Mouse (Mus musculus) midbrain, embryonic 11.5 days (tissue): Measurements from ENCODE around the gene Ndufaf5. TPM values are rescaled to one million over a fixed set of nuclear protein-coding genes. Genes with fewer than 3 reads are reported as not detected.
A peak's percentile ranks its signal among the peaks of the same experiment; 100 is the strongest.
"Not testable (repeated sequence)": the region's sequence is repeated elsewhere in the genome, so short reads cannot be mapped to it uniquely, and the experiment has no call there.

Source experiments
- ATAC-seq: fragments of 200-750 bp; cut with Nextera tagmentation; 2 replicates; pipeline ENCODE4 v1.8.0; 2017; ENCODE audit warnings: moderate TSS enrichment, moderate library complexity; ENCODE audit not compliant: low FRiP score
- DNase-seq: peaks from one replicate; pipeline ENCODE4 v3.0.0; 2015; ENCODE audit warnings: low spot score; ENCODE audit errors: missing footprints
- H3K27ac ChIP-seq: fragments of 300-500 bp; sonication (generic); 2 replicates; pipeline ENCODE4 v1.5.1; 2014; ENCODE audit warnings: low read depth, low read length
- H3K27me3 ChIP-seq: fragments of 300-500 bp; sonication (generic); 2 replicates; pipeline ENCODE4 v1.6.1; 2014; ENCODE audit warnings: mild to moderate bottlenecking, low read length, moderate library complexity, mixed read lengths; ENCODE audit not compliant: control insufficient read depth, insufficient read depth
- H3K36me3 ChIP-seq: fragments of 300-500 bp; sonication (generic); 2 replicates; pipeline ENCODE4 v1.6.1; 2014; ENCODE audit warnings: mild to moderate bottlenecking, low read length, moderate library complexity, mixed read lengths; ENCODE audit not compliant: control insufficient read depth, insufficient read depth
- H3K4me1 ChIP-seq: fragments of 300-500 bp; sonication (generic); 2 replicates; pipeline ENCODE4 v1.6.1; 2014; ENCODE audit warnings: low read length; ENCODE audit not compliant: control insufficient read depth, insufficient read depth
- H3K4me2 ChIP-seq: fragments of 300-500 bp; sonication (generic); 2 replicates; pipeline ENCODE4 v1.6.1; 2014; ENCODE audit warnings: mild to moderate bottlenecking, moderate library complexity
- H3K4me3 ChIP-seq: fragments of 300-500 bp; sonication (generic); 2 replicates; pipeline ENCODE4 v1.5.1; 2014; ENCODE audit warnings: low read depth, low read length
- H3K9ac ChIP-seq: fragments of 300-500 bp; sonication (generic); 2 replicates; pipeline ENCODE4 v1.6.1; 2014; ENCODE audit warnings: low read length
- H3K9me3 ChIP-seq: fragments of 300-500 bp; sonication (generic); 2 replicates; pipeline ENCODE4 v1.6.1; 2016; ENCODE audit warnings: low read length; ENCODE audit not compliant: control insufficient read depth
- WGBS: fragments of 180-500 bp; shearing (Covaris S2); extraction: QIAGEN DNeasy Blood & Tissue Kit; methylation state at CpG from one replicate; pipeline ENCODE4 v1.1.7; 2014; 5-methylcytosine and 5-hydroxymethylcytosine counted together
- polyA plus RNA-seq: library from polyadenylated mRNA; unstranded; fragments of >200 nt; fragmentation: Nextera tagmentation; extraction: Ambion mirVana; gene quantifications from 2 replicates; pipeline ENCODE4 v1.2.1, GENCODE M21; 2014

The Ndufaf5 gene
- 32.3 and 32.4 TPM in 2 replicates for polyA plus RNA-seq

DNA sequence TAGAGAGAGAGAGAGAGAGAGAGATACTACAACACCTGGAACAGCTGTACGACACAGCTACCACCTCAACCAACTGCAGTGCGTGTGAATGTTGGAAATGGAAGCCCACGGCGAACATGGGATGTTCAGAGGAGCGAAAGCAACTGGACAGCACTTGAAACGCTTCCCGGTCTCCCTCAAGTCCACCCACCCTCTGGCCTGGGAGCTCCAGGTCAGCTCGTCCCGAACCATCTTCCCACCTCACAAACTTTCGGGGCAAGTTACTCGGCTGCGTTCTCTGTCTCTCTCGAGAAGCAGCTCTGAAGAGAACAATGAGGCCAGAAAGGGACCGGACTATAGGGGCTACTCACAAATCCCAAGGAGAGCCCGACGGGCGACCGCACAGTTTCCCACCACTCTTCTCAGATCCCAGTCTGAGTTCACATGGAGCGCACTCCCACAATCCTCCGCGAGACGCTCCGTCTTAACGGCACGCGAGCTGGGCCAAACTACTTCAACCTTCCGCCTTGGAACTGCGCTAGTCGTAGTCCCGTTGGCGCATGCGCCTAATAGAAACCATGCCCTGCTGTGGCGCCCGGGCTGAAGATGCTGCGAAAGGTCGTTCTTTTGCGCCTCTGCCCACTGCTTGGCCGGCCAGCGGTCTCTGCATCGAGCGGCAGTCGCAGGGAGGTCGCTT, at the start of gene Ndufaf5, which contains the start of gene Esf1:
TSS of gene Ndufaf5 (plus strand) at position 523 of the 676 bp plus-strand sequence.
TSS of gene Esf1 (minus strand) at position 438 of the 676 bp plus-strand sequence.
- DNase-seq (peak; percentile 99), ATAC-seq (peak; percentile 99)
- 0 out of 2 replicates have a peak, but pooled peaks cover 1% of the 10 kb centered on the region for H3K36me3 ChIP-seq
- no peaks in the 10 kb centered on the region for H3K9me3 ChIP-seq
- H3K27me3 ChIP-seq, result no peaks in the 10 kb centered on the region
- H3K27ac ChIP-seq, result no peak within 1 kb of the TSS
- peak within 1 kb of the TSS; percentile 79 for H3K4me3 ChIP-seq
- 0% methylated on average over 43 of the region's 43 CpGs for WGBS
- H3K4me2 ChIP-seq, result peak within 1 kb of the TSS; percentile 82
- peak within 1 kb of the TSS; percentile 73 for H3K9ac ChIP-seq
- peaks cover 9% of the 10 kb centered on the region for H3K4me1 ChIP-seq

DNA sequence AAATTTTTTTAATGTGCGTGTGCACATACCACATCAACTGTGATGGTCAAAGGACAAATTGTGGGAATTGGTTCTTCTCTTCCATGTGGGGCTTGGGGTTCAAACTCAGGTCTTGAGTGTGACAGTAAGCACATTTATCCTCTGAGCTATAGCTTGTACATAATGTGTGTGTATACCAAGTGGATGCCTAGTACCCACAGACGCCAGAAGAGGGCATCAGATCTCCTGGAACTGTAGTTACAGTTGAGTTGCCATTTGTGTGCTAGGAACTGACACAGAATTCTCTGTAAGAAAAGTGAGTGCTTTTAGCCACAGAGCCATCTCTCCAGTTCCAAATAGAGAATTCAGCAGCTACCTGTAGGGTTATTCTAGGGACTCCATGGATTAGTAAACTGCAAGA, 44.9 kb upstream of the Ndufaf5 start:
- H3K9ac ChIP-seq, result no peak overlapping the region
- no peaks in the 10 kb centered on the region for H3K4me1 ChIP-seq
- H3K27me3 ChIP-seq, result no peaks in the 10 kb centered on the region
- 86% methylated on average over 2 of the region's 2 CpGs for WGBS
- no peak for ATAC-seq
- DNase-seq, result no peak
- H3K9me3 ChIP-seq, result no peaks in the 10 kb centered on the region
- H3K36me3 ChIP-seq, result peaks cover 21% of the 10 kb centered on the region
- H3K4me2 ChIP-seq, result no peak overlapping the region
- H3K27ac ChIP-seq, result no peak overlapping the region
- H3K4me3 ChIP-seq, result no peak overlapping the region

DNA sequence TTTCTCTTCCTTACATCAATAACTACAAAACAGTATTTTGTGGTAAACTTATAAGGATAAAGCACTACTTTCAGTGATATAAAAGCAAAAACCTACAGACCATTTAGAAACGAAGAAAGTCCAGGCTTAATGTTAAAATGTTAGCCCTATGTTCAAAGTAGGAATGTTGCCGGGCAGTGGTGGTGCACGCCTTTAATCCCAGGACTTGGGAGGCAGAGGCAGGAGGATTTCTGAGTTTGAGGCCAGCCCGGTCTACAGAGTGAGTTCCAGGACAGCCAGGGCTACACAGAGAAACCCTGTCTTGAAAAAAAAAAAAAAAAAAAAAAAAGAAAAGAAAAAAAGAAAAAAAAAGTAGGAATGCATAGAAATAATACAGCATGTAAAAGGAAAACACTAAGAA, 18.7 kb upstream of the Ndufaf5 start, which contains the start of gene Gm17374:
TSS of gene Gm17374 (plus strand) at position 301 of the 400 bp plus-strand sequence.
- not testable (repeated sequence) for ATAC-seq, H3K27me3 ChIP-seq, DNase-seq, H3K27ac ChIP-seq, H3K9ac ChIP-seq, H3K9me3 ChIP-seq, H3K4me2 ChIP-seq, H3K4me1 ChIP-seq, H3K36me3 ChIP-seq, H3K4me3 ChIP-seq
- 93% methylated on average over 4 of the region's 4 CpGs for WGBS

DNA sequence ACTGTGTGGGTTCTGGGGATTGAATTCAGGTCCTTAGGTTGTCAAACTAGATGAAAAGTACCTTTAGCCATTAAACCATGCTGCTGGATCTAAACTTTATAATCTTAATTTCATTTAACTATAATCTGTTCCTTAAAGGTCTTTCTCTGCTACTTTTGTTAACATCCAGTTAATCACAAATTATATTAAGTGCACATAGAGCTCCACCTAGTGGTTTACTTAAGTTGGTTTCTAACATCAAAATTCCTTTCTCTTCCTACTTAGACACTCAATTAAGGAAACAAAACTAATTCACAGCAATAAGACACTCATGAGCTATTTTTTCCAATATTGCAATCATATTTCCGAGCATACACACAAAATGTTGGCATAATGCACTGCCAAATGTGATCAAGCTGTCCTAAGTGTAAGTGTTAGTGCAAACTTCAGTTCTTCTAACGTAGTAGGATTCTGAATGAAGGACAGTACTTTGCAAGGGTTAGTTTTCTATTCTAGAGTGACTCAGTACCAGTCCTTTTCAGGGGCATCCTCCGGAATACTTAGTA, 11.2 kb upstream of the Ndufaf5 start:
- no peak overlapping the region for H3K4me3 ChIP-seq
- no peak overlapping the region for H3K4me2 ChIP-seq
- H3K4me1 ChIP-seq, result no peaks in the 10 kb centered on the region
- ATAC-seq (no peak), DNase-seq (peak; percentile 89)
- peaks cover 4% of the 10 kb centered on the region for H3K36me3 ChIP-seq
- no peak overlapping the region for H3K27ac ChIP-seq
- H3K9me3 ChIP-seq, result no peaks in the 10 kb centered on the region
- WGBS, result 84% methylated on average over 3 of the region's 3 CpGs
- no peaks in the 10 kb centered on the region for H3K27me3 ChIP-seq
- H3K9ac ChIP-seq, result no peak overlapping the region

DNA sequence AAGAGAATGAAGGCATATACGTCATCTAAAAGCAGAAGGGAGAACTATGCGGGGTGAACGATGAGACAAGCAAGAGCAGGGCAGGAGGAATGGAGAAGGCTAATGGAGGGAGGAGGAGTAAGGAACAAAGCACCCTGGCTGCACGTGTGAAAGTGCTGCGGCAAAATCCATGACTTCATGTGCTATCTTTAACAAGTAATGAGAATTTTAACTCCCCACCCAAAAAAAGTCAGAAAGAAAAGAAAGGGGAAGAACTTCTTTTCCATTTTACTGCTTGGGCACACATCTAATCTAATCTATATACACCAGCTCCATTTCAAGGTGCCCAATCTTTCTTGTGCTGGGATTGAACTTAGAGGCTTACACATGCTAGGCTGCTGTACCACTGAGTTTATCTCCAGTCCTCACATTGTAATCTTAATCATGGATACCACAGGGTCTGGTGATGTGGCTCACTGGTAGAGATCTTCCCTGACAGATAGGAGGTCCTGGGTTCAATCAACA, 7.0 kb upstream of the Ndufaf5 start:
- Histone ChIP-seq H3K36me3 (peaks cover 4% of the 10 kb centered on the region; the same call in 1 of the 2 replicates), H3K4me1 (no peaks in the 10 kb centered on the region), H3K9me3 (no peaks in the 10 kb centered on the region), H3K9ac (no peak overlapping the region), H3K4me2 (no peak overlapping the region), H3K4me3 (no peak overlapping the region), H3K27me3 (no peaks in the 10 kb centered on the region), H3K27ac (no peak overlapping the region)
- DNase-seq (no peak), ATAC-seq (no peak)
- 97% methylated on average over 5 of the region's 5 CpGs for WGBS

DNA sequence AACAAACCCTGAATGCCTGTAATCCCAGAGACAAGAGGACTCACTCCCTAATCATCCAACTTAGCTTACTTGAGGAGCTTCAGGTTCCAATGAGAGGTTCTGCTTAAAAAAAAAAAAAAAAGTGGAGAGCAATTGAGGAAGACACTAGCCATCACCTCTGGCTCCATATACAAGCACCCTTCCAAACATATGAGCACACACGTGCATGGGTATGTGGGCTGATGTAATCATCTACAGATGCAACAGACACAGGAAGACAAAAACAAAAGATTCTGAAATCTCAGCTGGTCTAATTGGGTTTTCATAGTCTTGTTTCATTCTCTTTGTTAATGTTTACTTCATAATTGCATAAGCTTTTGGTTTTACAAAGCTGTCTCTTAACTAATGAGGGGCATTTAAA, 1.4 kb upstream of the Ndufaf5 start:
- WGBS, result 77% methylated on average over 1 of the region's 1 CpGs
- Histone ChIP-seq H3K27me3 (no peaks in the 10 kb centered on the region), H3K4me1 (peaks cover 9% of the 10 kb centered on the region), H3K4me2 (no peak overlapping the region), H3K36me3 (0 out of 2 replicates have a peak, but pooled peaks cover 2% of the 10 kb centered on the region), H3K27ac (no peak overlapping the region), H3K9ac (no peak overlapping the region), H3K4me3 (no peak overlapping the region), H3K9me3 (no peaks in the 10 kb centered on the region)
- DNase-seq, result no peak
- ATAC-seq, result no peak

DNA sequence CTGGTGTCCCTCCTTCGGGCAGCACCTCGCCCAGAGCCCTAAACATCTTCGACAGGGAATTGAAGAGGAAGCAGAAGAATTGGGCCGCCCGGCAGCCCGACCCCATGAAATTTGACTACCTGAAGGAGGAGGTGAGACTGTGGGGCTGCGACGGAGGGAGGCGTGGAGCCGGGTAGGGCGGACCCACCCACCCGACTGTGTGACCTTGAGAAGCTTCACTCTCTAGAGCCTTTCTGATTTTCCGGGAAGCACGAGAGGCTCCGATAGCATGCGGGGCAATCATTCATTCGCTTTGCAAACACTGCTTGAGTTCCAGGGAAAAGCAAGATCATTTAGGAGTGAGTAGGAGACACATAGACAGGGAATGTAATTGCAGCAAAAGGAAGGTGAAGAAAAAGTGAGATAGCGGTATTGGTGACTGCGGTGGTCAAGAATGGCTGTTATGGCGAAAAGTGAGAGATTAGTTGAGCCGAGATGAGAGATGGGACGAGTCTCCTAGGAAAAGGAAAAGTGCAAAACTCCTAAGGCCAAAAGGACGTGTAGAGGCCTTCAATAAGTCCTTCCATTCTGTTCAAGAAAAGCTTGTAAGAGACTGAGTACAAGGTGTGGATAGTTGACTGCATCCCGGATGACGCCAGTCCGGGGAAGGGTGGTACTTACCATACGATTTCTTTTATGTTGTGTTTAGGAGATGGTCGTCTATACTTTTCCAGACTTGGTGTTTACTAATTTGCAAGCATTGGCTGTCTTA, 529 bp downstream of the Ndufaf5 start:
- H3K9me3 ChIP-seq, result no peaks in the 10 kb centered on the region
- ATAC-seq (peak; percentile 86), DNase-seq (peak; percentile 92)
- H3K27ac ChIP-seq, result no peak overlapping the region
- H3K4me3 ChIP-seq, result peak overlapping the region; percentile 79
- 9% methylated on average over 28 of the region's 28 CpGs for WGBS
- peak overlapping the region; percentile 73 for H3K4me2 ChIP-seq
- H3K36me3 ChIP-seq, result no peaks in the 10 kb centered on the region
- peaks cover 9% of the 10 kb centered on the region for H3K4me1 ChIP-seq
- peak overlapping the region; percentile 73 for H3K9ac ChIP-seq
- H3K27me3 ChIP-seq, result no peaks in the 10 kb centered on the region

DNA sequence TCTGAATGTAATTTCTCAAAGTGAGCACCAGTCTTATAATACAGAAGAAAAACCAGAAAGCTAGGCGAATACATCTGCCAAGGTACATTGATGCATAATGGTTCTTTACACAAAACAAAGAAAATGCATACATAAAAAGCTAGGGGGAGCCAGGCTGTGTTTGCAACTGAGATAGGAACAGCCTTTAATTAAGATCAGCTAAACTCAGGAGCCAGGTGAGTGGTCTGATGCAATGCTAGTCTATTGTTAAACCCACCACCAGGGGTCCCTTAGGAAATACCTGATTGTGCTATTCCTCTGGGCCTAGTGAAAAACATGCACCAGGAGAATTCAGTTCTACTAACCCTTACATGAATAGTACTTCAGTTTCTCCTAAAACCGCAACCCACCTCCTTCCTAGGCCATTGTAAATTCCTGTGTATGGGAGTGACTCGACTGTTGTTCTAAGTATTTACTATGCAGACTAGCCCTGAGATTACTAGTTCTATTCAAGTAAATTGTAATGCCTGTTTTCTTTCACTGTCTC, 15.3 kb downstream of the Ndufaf5 start:
- H3K27me3 ChIP-seq, H3K9ac ChIP-seq, H3K9me3 ChIP-seq, H3K27ac ChIP-seq, DNase-seq, H3K4me1 ChIP-seq, ATAC-seq, H3K4me2 ChIP-seq, H3K4me3 ChIP-seq, H3K36me3 ChIP-seq: not testable (repeated sequence)
- WGBS, result 90% methylated on average over 3 of the region's 3 CpGs
